Mouse (Mus musculus) midbrain, embryonic 16.5 days (tissue): ENCODE measurements around the gene Ammecr1. TPM values are rescaled to one million over a fixed set of nuclear protein-coding genes. Genes with fewer than 3 reads are reported as not detected.

Experiments
- ATAC-seq: fragments of 200-750 bp; cut with Nextera tagmentation; 2 replicates; pipeline ENCODE4 v1.8.0; 2017; ENCODE audit warnings: moderate TSS enrichment
- H3K27ac ChIP-seq: fragments of 300-500 bp; sonication (generic); 2 replicates; pipeline ENCODE4 v1.5.1; 2014; ENCODE audit warnings: mild to moderate bottlenecking, low read length, mixed read lengths
- H3K27me3 ChIP-seq: fragments of 300-500 bp; sonication (generic); 2 replicates; pipeline ENCODE4 v1.6.1; 2014; ENCODE audit warnings: low read depth, low read length, mixed read lengths; ENCODE audit not compliant: control insufficient read depth, insufficient read depth
- H3K36me3 ChIP-seq: fragments of 300-500 bp; sonication (generic); 2 replicates; pipeline ENCODE4 v1.6.1; 2014; ENCODE audit warnings: mild to moderate bottlenecking, low read length, moderate library complexity, mixed read lengths; ENCODE audit not compliant: control insufficient read depth, insufficient read depth
- H3K4me1 ChIP-seq: fragments of 300-500 bp; sonication (generic); 2 replicates; pipeline ENCODE4 v1.6.1; 2014; ENCODE audit warnings: mild to moderate bottlenecking, low read length, mixed read lengths; ENCODE audit not compliant: control insufficient read depth, insufficient read depth
- H3K4me2 ChIP-seq: fragments of 300-500 bp; sonication (generic); 2 replicates; pipeline ENCODE4 v1.6.1; 2014; ENCODE audit warnings: mild to moderate bottlenecking, low read length, mixed read lengths
- H3K4me3 ChIP-seq: fragments of 300-500 bp; sonication (generic); 2 replicates; pipeline ENCODE4 v1.5.1; 2014; ENCODE audit warnings: low read depth, mild to moderate bottlenecking, low read length, moderate library complexity, mixed read lengths
- H3K9ac ChIP-seq: fragments of 300-500 bp; sonication (generic); 2 replicates; pipeline ENCODE4 v1.6.1; 2014; ENCODE audit warnings: low read depth, low read length, mixed read lengths
- H3K9me3 ChIP-seq: fragments of 300-500 bp; sonication (generic); replicated peaks from 2 replicates; pipeline ENCODE4 v1.6.1; 2014; ENCODE audit warnings: mild to moderate bottlenecking, low read length, mixed read lengths; ENCODE audit not compliant: control insufficient read depth, poor library complexity, severe bottlenecking
- WGBS: fragments of 180-500 bp; shearing (Covaris S2); extraction: QIAGEN DNeasy Blood & Tissue Kit; methylation state at CpG from one replicate; pipeline ENCODE4 v1.1.7; 2014; 5-methylcytosine and 5-hydroxymethylcytosine counted together
- polyA plus RNA-seq: library from polyadenylated mRNA; unstranded; fragments of >200 nt; fragmentation: Nextera tagmentation; extraction: Ambion mirVana; gene quantifications from 2 replicates; pipeline ENCODE4 v1.2.1, GENCODE M21; 2015

Ammecr1 gene
- polyA plus RNA-seq, 1 experiment from 2014 or later: 2.8 TPM

DNA sequence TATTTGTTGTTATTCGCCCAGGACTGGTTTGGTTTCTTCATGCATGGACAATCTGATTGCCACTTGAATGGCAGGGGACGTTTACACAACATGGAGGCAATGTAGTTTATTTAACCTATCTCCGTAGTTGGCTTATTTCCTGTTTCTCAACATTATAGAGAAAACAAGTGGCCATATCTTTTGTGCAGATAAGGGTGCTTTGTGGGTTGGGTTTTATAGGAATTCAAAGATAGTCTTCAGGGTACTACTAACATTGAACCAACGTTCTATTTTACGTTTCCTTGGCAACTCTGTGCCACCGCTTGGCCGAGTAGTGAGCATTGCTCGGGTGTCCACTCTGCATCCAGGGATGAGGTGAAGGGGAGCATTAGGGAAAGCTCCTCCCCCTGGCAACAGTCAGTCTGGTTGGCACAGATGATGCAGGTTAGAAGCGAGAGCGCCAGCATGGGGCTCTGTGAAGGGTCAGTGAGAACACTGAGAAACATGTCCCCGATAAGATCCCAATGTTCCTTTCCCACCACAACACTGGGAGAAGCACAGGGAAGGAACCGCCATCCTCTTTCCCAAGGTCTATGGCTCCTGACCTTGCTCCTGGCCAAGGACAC lies 136.6 kb downstream of the Ammecr1 start:
- no peak for ATAC-seq
- no peaks in the 10 kb centered on the region for H3K9me3 ChIP-seq
- H3K9ac ChIP-seq: no peak overlapping the region
- H3K4me2 ChIP-seq: no peak overlapping the region
- H3K27me3 ChIP-seq: peaks cover 3% of the 10 kb centered on the region; the same call in 1 of the 2 replicates
- no peak overlapping the region for H3K4me3 ChIP-seq
- H3K4me1 ChIP-seq: no peaks in the 10 kb centered on the region
- no peak overlapping the region for H3K27ac ChIP-seq
- WGBS: 83% methylated on average over 12 of the region's 12 CpGs
- H3K36me3 ChIP-seq: no peaks in the 10 kb centered on the region

DNA sequence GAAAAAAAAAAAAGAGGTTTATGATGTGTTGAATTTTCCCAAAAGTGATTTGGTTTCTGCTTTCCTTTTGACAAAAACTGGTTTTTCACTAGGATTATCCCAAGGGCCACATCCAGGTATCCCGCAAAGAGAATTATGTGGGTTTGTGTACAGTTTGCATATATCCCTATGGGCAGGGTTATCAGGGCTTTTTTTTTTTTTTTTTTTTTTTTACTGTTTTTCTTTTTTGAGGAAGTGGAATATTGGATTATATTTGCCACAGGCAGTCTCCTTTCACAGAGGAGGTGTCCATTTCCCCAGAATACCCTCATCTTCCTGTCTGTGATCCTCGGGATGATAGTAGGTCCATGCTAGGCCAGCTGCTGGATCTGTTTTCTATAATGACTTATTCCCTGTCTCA lies 137.3 kb downstream of the Ammecr1 start:
- no peak overlapping the region for H3K4me3 ChIP-seq
- no peaks in the 10 kb centered on the region for H3K4me1 ChIP-seq
- H3K27me3 ChIP-seq: no peaks in the 10 kb centered on the region
- no peak for ATAC-seq
- no peak overlapping the region for H3K9ac ChIP-seq
- no peak overlapping the region for H3K27ac ChIP-seq
- WGBS: 70% methylated on average over 2 of the region's 2 CpGs
- H3K36me3 ChIP-seq: no peaks in the 10 kb centered on the region
- no peak overlapping the region for H3K4me2 ChIP-seq
- no peaks in the 10 kb centered on the region for H3K9me3 ChIP-seq

DNA sequence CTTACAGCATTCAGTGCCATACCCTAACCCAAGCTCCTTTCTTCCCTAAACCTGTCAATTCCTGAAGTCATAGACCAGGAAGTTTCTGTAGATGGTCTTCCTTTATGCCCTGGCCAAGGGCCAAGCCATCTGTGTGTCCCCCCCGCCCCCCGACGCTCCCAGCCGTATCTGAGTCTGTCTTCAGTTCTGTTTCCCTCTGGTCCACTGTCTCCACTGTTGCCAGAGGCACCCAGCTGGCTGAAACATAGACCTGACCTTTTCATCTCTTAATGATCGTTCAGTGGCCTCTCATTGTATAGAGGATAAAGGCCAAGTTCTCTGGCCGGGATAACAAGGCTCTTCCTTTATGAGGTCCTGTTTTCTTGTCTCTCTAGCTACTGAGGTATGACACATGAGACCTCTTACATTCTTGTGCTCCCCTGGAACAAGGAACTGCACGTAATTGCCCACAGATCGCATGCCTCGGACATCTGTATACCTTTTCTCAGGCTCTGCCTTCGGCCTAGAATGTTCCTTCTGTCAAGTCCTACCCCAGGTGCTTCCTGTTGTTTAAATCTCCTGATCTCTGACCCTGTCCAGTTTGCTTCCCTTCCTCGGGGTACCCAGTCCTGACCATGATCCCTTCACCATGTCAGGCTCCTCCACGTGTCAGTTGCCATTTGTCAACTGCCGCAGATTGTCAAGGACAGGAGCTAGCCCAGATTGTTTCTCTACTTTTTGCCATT lies 138.2 kb downstream of the Ammecr1 start:
- H3K36me3 ChIP-seq: no peaks in the 10 kb centered on the region
- no peaks in the 10 kb centered on the region for H3K4me1 ChIP-seq
- no peak overlapping the region for H3K27ac ChIP-seq
- 77% methylated on average over 13 of the region's 13 CpGs for WGBS
- no peak for ATAC-seq
- no peaks in the 10 kb centered on the region for H3K9me3 ChIP-seq
- no peak overlapping the region for H3K9ac ChIP-seq
- H3K27me3 ChIP-seq: no peaks in the 10 kb centered on the region
- no peak overlapping the region for H3K4me3 ChIP-seq
- no peak overlapping the region for H3K4me2 ChIP-seq

DNA sequence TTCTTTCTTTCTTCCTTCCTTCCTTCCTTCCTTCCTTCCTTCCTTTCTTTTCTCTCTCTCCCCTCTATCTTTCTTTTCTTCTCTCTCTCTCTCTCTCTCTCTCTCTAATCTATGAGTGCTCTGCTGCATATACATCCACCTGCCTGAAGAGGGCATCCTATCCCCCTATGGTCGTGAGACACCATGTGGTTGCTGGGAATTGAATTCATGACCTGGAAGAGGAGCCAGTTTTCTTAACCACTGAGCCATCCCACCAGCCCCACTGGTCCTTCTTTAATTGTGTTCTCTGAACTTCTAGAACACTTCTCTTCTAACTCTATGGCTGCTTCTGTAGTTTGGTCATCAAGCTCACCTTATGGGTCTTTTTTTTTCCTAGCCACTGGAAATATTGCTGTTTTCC lies 138.9 kb downstream of the Ammecr1 start:
- Histone ChIP-seq H3K36me3 (no peaks in the 10 kb centered on the region), H3K4me1 (no peaks in the 10 kb centered on the region), H3K9ac (no peak overlapping the region), H3K4me3 (no peak overlapping the region), H3K4me2 (no peak overlapping the region), H3K9me3 (no peaks in the 10 kb centered on the region), H3K27ac (no peak overlapping the region), H3K27me3 (no peaks in the 10 kb centered on the region)
- no peak for ATAC-seq
- 36% methylated on average over 1 of the region's 1 CpGs for WGBS

DNA sequence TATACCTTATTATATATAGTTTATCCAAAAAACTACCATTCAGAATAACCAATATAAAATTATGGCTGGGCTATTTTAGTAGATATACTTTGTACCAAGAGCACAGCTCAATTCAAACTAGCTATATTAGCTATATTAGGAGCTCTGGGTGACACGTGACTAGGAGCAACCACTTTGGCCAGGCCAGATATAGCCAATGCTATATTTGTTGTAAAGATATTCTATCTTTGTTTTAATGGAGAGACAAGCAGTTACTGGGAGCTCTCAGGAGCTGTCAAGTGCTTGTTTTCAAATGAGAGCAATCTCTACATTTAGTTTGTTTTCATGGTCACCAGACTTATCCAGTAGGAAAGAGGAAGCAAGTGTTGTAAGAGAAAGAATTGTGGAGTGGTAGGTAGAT lies 141.2 kb downstream of the Ammecr1 start:
- 80% methylated on average over 1 of the region's 1 CpGs for WGBS
- Histone ChIP-seq H3K27me3 (no peaks in the 10 kb centered on the region), H3K4me3 (no peak overlapping the region), H3K36me3 (no peaks in the 10 kb centered on the region), H3K4me1 (no peaks in the 10 kb centered on the region), H3K9ac (no peak overlapping the region), H3K9me3 (no peaks in the 10 kb centered on the region), H3K4me2 (no peak overlapping the region), H3K27ac (no peak overlapping the region)
- ATAC-seq: no peak

DNA sequence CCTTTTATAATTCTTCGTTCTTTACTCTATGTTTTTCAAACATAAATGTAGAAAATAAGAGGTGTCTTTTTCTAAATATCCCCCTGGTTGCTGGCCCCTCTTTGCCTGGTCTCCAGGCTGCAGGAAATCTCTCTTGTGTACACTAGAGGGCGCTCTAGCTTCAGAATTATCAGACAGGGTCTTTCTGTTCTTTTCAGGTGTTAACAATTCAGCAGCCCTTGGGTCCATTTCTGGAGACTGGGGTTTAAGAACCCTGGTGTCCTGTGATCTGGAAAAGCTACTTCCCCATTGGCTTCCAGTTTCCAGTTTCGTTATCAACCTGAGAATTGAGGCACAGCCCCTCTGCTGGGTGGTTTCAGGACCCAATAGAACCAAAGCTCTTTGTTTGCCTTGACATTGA lies 144.7 kb downstream of the Ammecr1 start:
- Histone ChIP-seq H3K9me3 (no peaks in the 10 kb centered on the region), H3K36me3 (no peaks in the 10 kb centered on the region), H3K9ac (no peak overlapping the region), H3K4me3 (no peak overlapping the region), H3K4me2 (no peak overlapping the region), H3K27me3 (no peaks in the 10 kb centered on the region), H3K27ac (no peak overlapping the region), H3K4me1 (no peaks in the 10 kb centered on the region)
- no peak for ATAC-seq
- WGBS: 40% methylated on average over 3 of the region's 3 CpGs

DNA sequence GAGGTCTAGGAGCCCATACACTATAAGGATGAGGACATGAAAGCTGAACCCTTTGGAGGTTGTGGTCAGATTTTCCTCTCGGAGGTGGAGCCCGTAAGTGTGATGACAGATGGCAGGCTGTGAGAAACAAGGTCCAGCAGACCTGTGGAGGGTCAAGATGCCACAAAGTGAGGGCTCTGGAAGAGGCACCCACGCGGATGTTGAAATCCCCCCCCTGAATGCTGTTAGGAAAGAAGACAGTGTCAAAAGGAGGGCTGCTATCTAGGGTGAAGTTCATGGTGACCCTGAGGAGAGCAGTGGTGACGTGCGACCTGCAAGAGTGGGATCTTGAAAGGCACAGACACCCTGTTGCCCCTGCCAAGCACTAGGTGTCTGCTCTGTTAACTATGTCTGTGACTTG lies 145.3 kb downstream of the Ammecr1 start:
- ATAC-seq: no peak
- WGBS: 87% methylated on average over 6 of the region's 6 CpGs
- Histone ChIP-seq H3K27ac (no peak overlapping the region), H3K4me3 (no peak overlapping the region), H3K4me2 (no peak overlapping the region), H3K9ac (no peak overlapping the region), H3K27me3 (no peaks in the 10 kb centered on the region), H3K36me3 (no peaks in the 10 kb centered on the region), H3K4me1 (no peaks in the 10 kb centered on the region), H3K9me3 (no peaks in the 10 kb centered on the region)

DNA sequence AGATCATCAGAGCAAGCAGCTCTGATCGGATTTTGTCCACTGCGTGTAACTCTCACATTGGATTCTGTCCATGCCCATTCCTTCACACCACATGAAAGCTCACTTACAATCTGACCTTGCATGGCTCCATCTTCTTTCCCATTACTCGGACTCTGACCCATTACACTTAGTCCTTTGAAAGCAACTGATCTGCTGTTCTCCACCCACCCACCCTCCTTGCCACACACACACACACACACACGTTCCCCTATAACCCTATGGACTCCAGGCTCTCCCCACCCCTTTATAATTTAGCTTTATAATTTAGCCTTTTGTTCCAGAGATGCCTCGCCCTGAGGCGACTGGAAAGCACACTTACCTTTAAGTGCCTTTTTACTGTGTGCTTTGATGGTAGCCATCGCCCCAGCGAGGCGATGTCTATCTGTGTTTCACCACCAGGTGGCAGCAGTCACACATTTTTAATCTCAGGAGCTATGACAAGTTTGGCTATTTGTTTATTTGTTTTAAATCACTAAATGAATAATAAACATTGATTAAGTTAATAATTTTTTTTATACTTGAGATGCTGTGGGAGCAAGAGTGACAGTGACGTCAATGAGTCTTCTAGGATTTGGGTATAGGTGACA lies 148.4 kb downstream of the Ammecr1 start:
- no peaks in the 10 kb centered on the region for H3K27me3 ChIP-seq
- 48% methylated on average over 10 of the region's 10 CpGs for WGBS
- no peak overlapping the region for H3K4me3 ChIP-seq
- no peak overlapping the region for H3K27ac ChIP-seq
- no peak overlapping the region for H3K4me2 ChIP-seq
- H3K36me3 ChIP-seq: no peaks in the 10 kb centered on the region
- no peaks in the 10 kb centered on the region for H3K9me3 ChIP-seq
- ATAC-seq: peak; percentile 26; the same call in 1 of the 2 replicates
- H3K9ac ChIP-seq: no peak overlapping the region
- H3K4me1 ChIP-seq: no peaks in the 10 kb centered on the region

DNA sequence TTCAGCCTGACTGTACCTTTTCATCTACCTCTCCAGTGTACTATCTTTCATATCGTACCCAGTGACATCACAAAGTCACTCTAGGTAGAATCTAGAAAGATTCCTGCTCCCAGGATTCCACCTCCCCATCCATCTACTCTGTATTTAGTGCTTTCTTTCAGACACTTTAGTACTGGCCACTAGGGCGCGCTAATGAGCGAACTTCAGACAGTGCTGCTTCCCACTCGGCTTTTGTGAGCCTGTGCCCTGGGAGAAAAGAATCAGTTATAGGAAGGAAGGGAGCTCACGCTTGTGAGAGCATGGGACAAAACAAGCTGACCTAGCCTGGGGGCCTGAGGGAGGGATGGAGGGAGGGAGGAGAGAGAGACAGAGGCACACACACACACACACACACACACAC lies 153.4 kb downstream of the Ammecr1 start:
- Histone ChIP-seq H3K27ac (no peak overlapping the region), H3K9ac (no peak overlapping the region), H3K4me3 (no peak overlapping the region), H3K36me3 (no peaks in the 10 kb centered on the region), H3K4me2 (no peak overlapping the region), H3K9me3 (no peaks in the 10 kb centered on the region), H3K4me1 (no peaks in the 10 kb centered on the region), H3K27me3 (no peaks in the 10 kb centered on the region)
- no peak for ATAC-seq
- 17% methylated on average over 6 of the region's 6 CpGs for WGBS
